Comparison of ENCODE assay signal across 12 mouse cellular contexts in the genomic region with DNA sequence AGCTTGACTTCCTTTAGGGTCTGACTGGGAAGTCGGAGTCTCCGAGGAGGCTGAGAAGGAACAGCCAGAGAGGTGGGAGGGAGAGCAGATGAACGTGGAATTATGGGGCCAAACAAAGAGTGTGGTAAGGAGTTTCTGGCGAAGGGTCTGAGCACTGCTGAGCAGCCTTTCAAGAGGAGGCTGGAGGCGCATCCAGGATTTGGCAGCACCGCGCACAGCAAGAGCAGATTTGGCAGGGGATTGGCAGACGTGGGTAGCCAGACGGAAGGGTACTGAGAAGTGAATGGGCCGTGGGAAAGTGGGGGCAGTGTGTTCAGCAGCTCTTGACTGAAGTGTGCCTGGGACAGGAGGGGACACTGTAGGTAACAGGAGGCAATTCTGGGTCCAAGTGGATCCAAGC. TPM values are rescaled to one million over a fixed set of nuclear protein-coding genes. Genes with fewer than 3 reads are reported as not detected.
A peak's percentile ranks its signal among the peaks of the same experiment; 100 is the strongest.
DNase-seq lines count a peak whose midpoint lies in the region; ATAC-seq and TF ChIP-seq lines count a peak whose summit lies in the region.
"Had no signal": no experiment of that assay in that cellular context is flagged by ENCODE, and none has a peak within 500 bp of the region (broad histone marks: within the 10 kb centered on the region; RNA-seq: fewer than 3 reads in every experiment).

No protein-coding gene starts in this region.

- H3K4me2 ChIP-seq in hindbrain, embryonic 14.5 days (replicated peaks) = no peak overlapping the region
- H3K4me2 ChIP-seq in stomach, postnatal 0 days (replicated peaks; ENCODE audit: low read depth) = no peak overlapping the region
- H3K4me2 ChIP-seq: embryonic facial prominence, embryonic 13.5 days; kidney, embryonic 15.5 days; liver, embryonic 15.5 days had no signal

- TF ChIP-seq EP300 in stomach, postnatal 0 days (optimal IDR thresholded peaks at IDR 0.05) = no peak

- peaks cover 28% of the 10 kb centered on the region for H3K4me1 ChIP-seq in hindbrain, embryonic 14.5 days (replicated peaks; ENCODE audit: control insufficient read depth, insufficient read depth, low read length)
- H3K4me1 ChIP-seq in stomach, postnatal 0 days (replicated peaks; ENCODE audit: control insufficient read depth, insufficient read depth) = no peaks in the 10 kb centered on the region; the same call in 1 of the 2 replicates
- H3K4me1 ChIP-seq: liver, embryonic 15.5 days had no signal

- DNase-seq in Muller cell, postnatal 12 days (ENCODE audit: inconsistent ontology term) = peak; percentile 19
- DNase-seq in cerebellum, adult 11-12 months = peak; percentile 91
- peak; percentile 56 for DNase-seq in hindbrain, embryonic 14.5 days (ENCODE audit: low spot score)
- peak; percentile 67 to 72 for DNase-seq in left cerebral cortex, postnatal 10 days (ENCODE audit: extremely low spot score in 1 of 2, low spot score in 2 of 2)
- DNase-seq in stomach, postnatal 0 days (ENCODE audit: low spot score) = no peak
- no peak for DNase-seq in ovary, postnatal 14 days (ENCODE audit: low spot score)
- no peak for DNase-seq in adrenal gland, adult (ENCODE audit: inconsistent age in 2 of 2, low spot score in 1 of 2)

- no peaks in the 10 kb centered on the region for H3K9me3 ChIP-seq in hindbrain, embryonic 14.5 days (ENCODE audit: control insufficient read depth, low read length)
- no peaks in the 10 kb centered on the region for H3K9me3 ChIP-seq in stomach, postnatal 0 days (ENCODE audit: control insufficient read depth, low read length)
- H3K9me3 ChIP-seq: embryonic facial prominence, embryonic 13.5 days; kidney, embryonic 15.5 days; liver, embryonic 15.5 days had no signal

- H3K4me3 ChIP-seq in hindbrain, embryonic 14.5 days (replicated peaks; ENCODE audit: low read length) = no peak overlapping the region
- H3K4me3 ChIP-seq in stomach, postnatal 0 days (ENCODE audit: low read depth, low read length) = no peak overlapping the region
- H3K4me3 ChIP-seq: embryonic facial prominence, embryonic 13.5 days; kidney, embryonic 15.5 days; liver, embryonic 15.5 days had no signal

- H3K36me3 ChIP-seq in hindbrain, embryonic 14.5 days (replicated peaks; ENCODE audit: control insufficient read depth, insufficient read depth) = no peaks in the 10 kb centered on the region
- H3K36me3 ChIP-seq in stomach, postnatal 0 days (ENCODE audit: control insufficient read depth, insufficient read depth, low read length) = no peaks in the 10 kb centered on the region
- H3K36me3 ChIP-seq: embryonic facial prominence, embryonic 13.5 days; kidney, embryonic 15.5 days; liver, embryonic 15.5 days had no signal

- no peak overlapping the region for H3K9ac ChIP-seq in hindbrain, embryonic 14.5 days
- no peak overlapping the region for H3K9ac ChIP-seq in stomach, postnatal 0 days (ENCODE audit: low read length)
- H3K9ac ChIP-seq: embryonic facial prominence, embryonic 13.5 days; kidney, embryonic 15.5 days; liver, embryonic 15.5 days had no signal

- WGBS in hindbrain, embryonic 14.5 days = 59% methylated on average over 10 of the region's 10 CpGs
- 74% methylated on average over 10 of the region's 10 CpGs for WGBS in stomach, postnatal 0 days

- intact Hi-C loops in left cerebral cortex, postnatal 10 days (cut with DNase I) = no loop called here

- peak; percentile 19; the same call in 1 of the 2 replicates for ATAC-seq in hindbrain, embryonic 14.5 days (ENCODE audit: low FRiP score)
- no peak for ATAC-seq in stomach, postnatal 0 days (ENCODE audit: low FRiP score, low TSS enrichment)
- ATAC-seq in CD4-positive, CD25-positive, alpha-beta regulatory T cell, adult 4 months = no peak

- no peak overlapping the region for H3K27ac ChIP-seq in hindbrain, embryonic 14.5 days
- no peak overlapping the region for H3K27ac ChIP-seq in stomach, postnatal 0 days (replicated peaks)
- H3K27ac ChIP-seq: embryonic facial prominence, embryonic 13.5 days; kidney, embryonic 15.5 days; liver, embryonic 15.5 days had no signal

- TF ChIP-seq CTCF in stomach, postnatal 0 days (IDR thresholded peaks at IDR 0.05; ENCODE audit: low read depth) = no peak

- H3K27me3 ChIP-seq in hindbrain, embryonic 14.5 days (ENCODE audit: control insufficient read depth, insufficient read depth, low read length) = no peaks in the 10 kb centered on the region
- no peaks in the 10 kb centered on the region for H3K27me3 ChIP-seq in stomach, postnatal 0 days (ENCODE audit: control insufficient read depth, insufficient read depth, low read length)

RNA-seq across cellular contexts. Expression of gene Ghrhr, which starts 18.8 kb away (rescaled TPM):
- not detected in 2 replicates for polyA plus RNA-seq in hindbrain, embryonic 14.5 days (2014; fragmentation: Nextera tagmentation; extraction: Ambion mirVana)
- not detected for total RNA-seq in left cerebral cortex, postnatal 10 days (2021)
- not detected in 2 replicates for polyA plus RNA-seq in stomach, postnatal 0 days (2015; fragmentation: Nextera tagmentation; extraction: Ambion mirVana)
- polyA plus RNA-seq in CD4-positive, CD25-positive, alpha-beta regulatory T cell, adult 4 months (2017; shearing (Covaris generic)) = not detected
- total RNA-seq: heart, adult 8-10 months had no signal
- polyA plus RNA-seq: embryonic facial prominence, embryonic 13.5 days had no signal

RNA-seq across cellular contexts. Expression of gene Adcyap1r1, which starts 56.9 kb away (rescaled TPM):
- 73.4 and 75.1 TPM in 2 replicates for polyA plus RNA-seq in hindbrain, embryonic 14.5 days (2014; fragmentation: Nextera tagmentation; extraction: Ambion mirVana)
- 100 to 1,000 TPM; 137 to 142 TPM for total RNA-seq in left cerebral cortex, postnatal 10 days (2021)
- 5.4 and 5.5 TPM in 2 replicates for polyA plus RNA-seq in stomach, postnatal 0 days (2015; fragmentation: Nextera tagmentation; extraction: Ambion mirVana)
- not detected for polyA plus RNA-seq in CD4-positive, CD25-positive, alpha-beta regulatory T cell, adult 4 months (2017; shearing (Covaris generic))

RNA-seq across cellular contexts. Expression of gene Aqp1, which starts 58.6 kb away (rescaled TPM):
- 3.6 and 6.5 TPM in 2 replicates for polyA plus RNA-seq in hindbrain, embryonic 14.5 days (2014; fragmentation: Nextera tagmentation; extraction: Ambion mirVana)
- 1 to 10 TPM in 1 of 2 experiments, under 1 TPM in 1; 0.84 to 1.3 TPM for total RNA-seq in left cerebral cortex, postnatal 10 days (2021)
- 15.3 and 16.2 TPM in 2 replicates for polyA plus RNA-seq in stomach, postnatal 0 days (2015; fragmentation: Nextera tagmentation; extraction: Ambion mirVana)
- polyA plus RNA-seq in CD4-positive, CD25-positive, alpha-beta regulatory T cell, adult 4 months (2017; shearing (Covaris generic)) = not detected

Comparison
In these comparisons a context has a peak if more than half of its experiments do, and no peak if none do; other contexts are left out.
1. DNase-seq: peak in Muller cell, postnatal 12 days (single experiment), cerebellum, adult 11-12 months (single experiment), hindbrain, embryonic 14.5 days (single experiment) and left cerebral cortex, postnatal 10 days (2 of 2); none in stomach, postnatal 0 days (single experiment), ovary, postnatal 14 days (single experiment) and adrenal gland, adult (0 of 2).
2. RNA of gene Adcyap1r1, which starts 56.9 kb away (polyA plus RNA-seq): 73.4 to 75.1 TPM in hindbrain, embryonic 14.5 days; 5.4 to 5.5 TPM in stomach, postnatal 0 days and not detected in CD4-positive, CD25-positive, alpha-beta regulatory T cell, adult 4 months; every median in the first group is over 10 times any median in the second.